Mouse (Mus musculus) lung, postnatal 0 days (tissue): ENCODE results near the gene Mlx.

Experiments used
- CTCF ChIP-seq: IDR thresholded peaks from 2 replicates; pipeline ENCODE4 v1.5.1; 2016; ENCODE audit warnings: antibody characterized with exemption, mild to moderate bottlenecking
- EP300 ChIP-seq: IDR thresholded peaks from 2 replicates; pipeline ENCODE4 v1.6.1; 2016; ENCODE audit warnings: antibody characterized with exemption, mild to moderate bottlenecking, control low read depth

DNA sequence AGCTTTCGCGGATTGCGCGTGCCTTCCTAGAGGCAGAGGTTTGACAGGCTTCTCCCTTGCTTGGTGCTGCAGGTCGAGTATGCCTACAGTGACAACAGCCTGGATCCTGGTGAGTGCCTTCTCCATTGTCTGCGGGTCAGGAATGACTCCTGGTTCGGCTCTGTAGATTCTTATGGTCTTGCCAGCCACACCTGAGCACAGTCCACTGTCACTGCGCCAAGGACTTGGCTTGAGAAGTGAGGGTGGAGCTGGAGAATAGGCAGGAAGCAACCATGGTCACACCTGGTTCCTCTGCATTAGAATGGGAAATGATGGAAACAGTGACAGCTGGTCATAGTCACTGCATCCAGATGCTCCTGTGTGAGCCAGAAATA, 592 bp downstream of the Mlx start:
- TF ChIP-seq CTCF = no peak
- no peak for TF ChIP-seq EP300
